Mouse (Mus musculus) frontal cortex, postnatal 10 days (tissue): ENCODE results near the gene Hras.

Source experiments
- DNase-seq, 2 experiments: peaks; one replicate each; pipeline ENCODE4 v3.0.0; 2022; ENCODE audit warnings: low spot score in 2 of 2, mixed read lengths in 1 of 2

Gene Hras

GRCm38 (mm10) chr7:141213605-141214235, 19.9 kb upstream of the Hras start, which contains the start of gene Lmntd2:
Gene Lmntd2, minus strand, starts transcription at chr7:141214080.
- no peak for DNase-seq

- no peak for DNase-seq
Observed at GRCm38 (mm10) chr7:141213133-141213532, 19.3 kb upstream of the Hras start.

- no peak for DNase-seq
Observed at GRCm38 (mm10) chr7:141210606-141211131, 16.9 kb upstream of the Hras start.

GRCm38 (mm10) chr7:141210137-141210536, 16.3 kb upstream of the Hras start:
- DNase-seq = no peak

- no peak for DNase-seq
Observed at GRCm38 (mm10) chr7:141209526-141209925, 15.7 kb upstream of the Hras start.

GRCm38 (mm10) chr7:141206182-141206937, 12.6 kb upstream of the Hras start:
- no peak for DNase-seq

- DNase-seq = no peak
Observed at GRCm38 (mm10) chr7:141205504-141205903, 11.7 kb upstream of the Hras start.

- DNase-seq = no peak
Observed at GRCm38 (mm10) chr7:141204546-141204945, 10.7 kb upstream of the Hras start.

GRCm38 (mm10) chr7:141198121-141198520, 4.3 kb upstream of the Hras start:
- no peak for DNase-seq

GRCm38 (mm10) chr7:141196619-141197282, 2.9 kb upstream of the Hras start:
- DNase-seq = no peak

- DNase-seq = no peak
Observed at GRCm38 (mm10) chr7:141195754-141196153, 1.9 kb upstream of the Hras start.

GRCm38 (mm10) chr7:141194830-141195229, 1.0 kb upstream of the Hras start:
- peak; percentile 88 for DNase-seq

- no peak for DNase-seq
Observed at GRCm38 (mm10) chr7:141194409-141194808, 604 bp upstream of the Hras start.

- DNase-seq = peak; percentile 45 to 51
Observed at GRCm38 (mm10) chr7:141193348-141193856, 403 bp downstream of the Hras start.

- DNase-seq = no peak
Observed at GRCm38 (mm10) chr7:141192776-141193347, 943 bp downstream of the Hras start.

- DNase-seq = no peak
Observed at GRCm38 (mm10) chr7:141191796-141192685, 1.8 kb downstream of the Hras start.

- DNase-seq = no peak
Observed at GRCm38 (mm10) chr7:141191036-141191435, 2.8 kb downstream of the Hras start.

- no peak for DNase-seq
Observed at GRCm38 (mm10) chr7:141190220-141190619, 3.6 kb downstream of the Hras start.

GRCm38 (mm10) chr7:141188733-141189132, 5.1 kb downstream of the Hras start:
- no peak for DNase-seq

GRCm38 (mm10) chr7:141188194-141188593, 5.6 kb downstream of the Hras start:
- DNase-seq = no peak

- peak; percentile 71 to 82 for DNase-seq
Observed at GRCm38 (mm10) chr7:141176173-141176572, 17.6 kb downstream of the Hras start.
